Mouse (Mus musculus): ENCODE results near the gene Cotl1.

DNA sequence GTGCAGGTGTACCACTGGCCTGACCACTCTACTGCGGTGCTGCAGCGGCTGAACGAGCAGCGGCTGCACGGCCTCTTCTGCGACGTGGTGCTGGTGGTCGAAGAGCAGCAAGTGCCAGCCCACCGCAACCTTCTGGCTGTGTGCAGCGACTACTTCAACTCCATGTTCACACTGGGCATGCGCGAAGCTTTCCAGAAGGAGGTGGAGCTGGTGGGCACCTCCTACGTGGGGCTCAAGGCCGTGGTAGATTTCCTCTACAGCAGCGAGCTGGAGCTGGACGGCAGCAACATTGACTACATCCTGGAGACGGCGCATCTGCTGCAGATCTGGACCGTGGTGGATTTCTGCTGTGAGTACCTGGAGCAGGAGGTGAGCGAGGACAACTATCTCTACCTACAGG is 29.3 kb upstream of the Cotl1 start:
- TF ChIP-seq CTCF (conservative IDR thresholded peaks at IDR 0.05; ENCODE audit: low read length) (no peak), POU5F1 (IDR thresholded peaks at IDR 0.05; ENCODE audit: borderline replicate concordance, low read length) (no peak)
